Mouse (Mus musculus) CH12F3 (cell line): ENCODE results near the gene Rgs6.

ENCODE experiments used
- in situ Hi-C: fragments of 300-500 bp; cut with MboI; formaldehyde crosslinking; loops from 2 replicates; pipeline ENCODE4 v1.14.3; 2020; ENCODE audit warnings: low sequenced_read_pairs

The Rgs6 gene

DNA sequence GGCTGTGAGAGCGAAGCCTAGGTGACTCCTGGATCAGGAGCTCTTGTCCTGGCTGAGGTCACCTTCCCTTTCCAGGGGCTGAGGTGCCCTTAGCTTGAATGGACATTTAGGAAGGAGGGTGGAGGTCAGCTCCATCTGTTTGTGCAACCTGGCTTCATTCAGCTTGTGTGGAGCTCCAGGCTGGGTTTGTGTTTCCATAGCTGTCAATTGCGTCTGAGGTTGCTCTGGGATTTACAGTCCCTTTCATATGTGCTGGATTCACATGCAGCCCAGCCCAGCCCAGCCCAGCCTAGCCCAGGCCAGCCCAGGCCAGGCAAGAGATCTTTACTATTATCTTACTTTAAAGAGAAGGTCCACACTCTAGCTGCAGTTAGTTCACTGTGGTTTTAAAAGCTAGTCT lies 163.8 kb downstream of the Rgs6 start:
- in situ Hi-C loops = no loop called here

GRCm38 (mm10) chr12:82754501-82754900 lies 166.4 kb downstream of the Rgs6 start:
- in situ Hi-C loops = no loop called here

GRCm38 (mm10) chr12:82756756-82757155 lies 168.7 kb downstream of the Rgs6 start:
- in situ Hi-C loops = no loop called here

DNA sequence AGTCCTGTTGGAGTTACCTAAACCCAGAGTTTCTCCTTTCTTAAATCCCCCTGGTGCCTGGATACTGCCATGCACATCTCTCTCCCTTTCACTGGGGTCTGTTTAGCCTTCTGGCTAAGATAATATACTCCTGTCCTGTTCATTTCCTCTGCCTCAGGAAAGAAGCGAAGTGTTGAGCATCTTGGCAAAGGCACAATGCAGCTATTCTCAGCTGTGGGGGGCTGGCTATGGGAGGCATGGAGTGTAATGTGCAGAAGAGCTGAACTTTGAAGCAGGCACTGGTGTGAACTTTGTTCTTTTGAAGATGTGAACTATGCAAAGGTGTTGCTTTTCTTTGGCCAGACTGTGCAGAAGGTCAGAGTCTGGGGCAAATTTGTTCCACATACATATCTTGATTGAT lies 169.3 kb downstream of the Rgs6 start:
- in situ Hi-C loops = no loop called here

DNA sequence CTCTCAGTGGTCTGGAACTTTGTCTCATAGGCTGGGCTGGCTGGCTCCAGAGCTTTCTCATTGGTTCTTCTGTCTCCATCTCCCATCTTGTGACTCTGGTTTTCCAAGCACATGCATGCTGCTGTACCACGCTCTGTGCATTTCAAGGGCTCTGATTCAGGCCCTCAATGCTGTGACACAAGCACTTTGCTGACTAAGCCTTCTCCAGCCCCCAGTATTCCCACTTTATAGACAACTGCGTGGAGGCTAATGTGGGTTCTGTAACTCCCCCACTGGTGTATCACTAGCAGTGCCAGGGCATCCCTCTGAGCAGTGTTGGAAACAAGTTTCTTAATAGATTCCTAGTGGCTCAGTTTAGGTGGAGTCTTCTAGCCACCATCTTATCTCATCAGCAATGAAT lies 174.0 kb downstream of the Rgs6 start:
- in situ Hi-C loops = no loop called here

- in situ Hi-C loops = no loop called here
These were observed 180.6 kb downstream of the Rgs6 start for GRCm38 (mm10) chr12:82768726-82769125.

- in situ Hi-C loops = no loop called here
These were observed 184.1 kb downstream of the Rgs6 start for GRCm38 (mm10) chr12:82772215-82772614.

DNA sequence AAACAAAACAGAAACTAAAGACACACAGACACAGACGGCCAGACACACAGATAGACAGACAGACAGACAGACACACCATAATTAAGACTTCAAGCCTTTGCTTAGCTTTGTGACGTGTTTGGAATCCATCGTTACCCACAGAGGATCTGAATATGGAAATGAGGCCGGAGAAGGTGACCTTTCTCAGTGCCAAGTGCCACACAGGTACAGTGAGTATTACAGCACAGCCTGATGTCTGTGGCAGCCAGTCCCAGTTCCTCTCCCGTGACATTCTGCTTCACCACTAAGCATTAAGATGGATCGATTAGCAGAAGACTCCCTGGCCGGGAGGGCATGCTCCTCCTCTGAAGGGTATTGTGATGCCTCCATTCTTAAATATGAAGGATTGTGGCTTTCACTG lies 186.5 kb downstream of the Rgs6 start:
- in situ Hi-C loops = no loop called here

- in situ Hi-C loops = no loop called here
These were observed 188.6 kb downstream of the Rgs6 start for GRCm38 (mm10) chr12:82776686-82777085.

DNA sequence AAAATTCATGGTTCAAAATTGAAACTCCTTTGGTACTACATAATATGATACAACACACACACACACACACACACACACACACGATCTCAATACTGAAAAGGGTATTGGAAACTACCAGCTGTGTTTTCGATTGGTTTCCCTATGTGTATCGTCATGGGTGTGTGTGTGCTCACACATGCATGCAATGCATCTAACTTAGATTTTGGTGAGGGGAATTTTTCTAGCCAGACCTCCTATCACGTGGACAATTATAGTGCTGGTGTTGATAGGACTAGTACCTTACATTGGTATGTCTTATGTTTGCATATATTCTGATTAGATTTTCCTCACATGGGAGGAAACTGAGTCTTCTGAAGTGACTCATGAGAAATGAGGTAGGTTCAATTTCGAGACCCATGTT lies 192.8 kb downstream of the Rgs6 start:
- in situ Hi-C loops = no loop called here

DNA sequence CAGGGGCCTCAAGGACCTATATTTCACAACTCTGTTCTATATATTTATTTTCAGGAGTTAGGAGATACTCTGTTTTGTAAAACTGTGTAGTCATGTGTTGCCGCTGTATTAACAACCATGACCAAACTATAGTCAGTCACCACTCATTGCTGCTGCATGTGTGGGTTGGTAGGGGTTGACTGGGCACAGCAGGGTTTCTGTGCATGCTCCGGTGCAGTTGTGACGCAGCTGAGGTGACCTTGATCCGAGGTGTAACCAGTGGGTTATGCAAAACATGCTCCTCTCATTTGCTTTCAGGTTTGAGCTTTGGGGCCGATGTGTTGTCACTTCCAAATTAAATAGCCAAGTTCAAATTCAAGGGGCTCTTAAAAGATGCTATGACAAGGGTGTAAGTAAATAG lies 193.3 kb downstream of the Rgs6 start:
- in situ Hi-C loops = no loop called here

- in situ Hi-C loops = no loop called here
These were observed 204.0 kb downstream of the Rgs6 start for GRCm38 (mm10) chr12:82792122-82792521.

GRCm38 (mm10) chr12:82799892-82800291 lies 211.8 kb downstream of the Rgs6 start:
- in situ Hi-C loops = no loop called here

DNA sequence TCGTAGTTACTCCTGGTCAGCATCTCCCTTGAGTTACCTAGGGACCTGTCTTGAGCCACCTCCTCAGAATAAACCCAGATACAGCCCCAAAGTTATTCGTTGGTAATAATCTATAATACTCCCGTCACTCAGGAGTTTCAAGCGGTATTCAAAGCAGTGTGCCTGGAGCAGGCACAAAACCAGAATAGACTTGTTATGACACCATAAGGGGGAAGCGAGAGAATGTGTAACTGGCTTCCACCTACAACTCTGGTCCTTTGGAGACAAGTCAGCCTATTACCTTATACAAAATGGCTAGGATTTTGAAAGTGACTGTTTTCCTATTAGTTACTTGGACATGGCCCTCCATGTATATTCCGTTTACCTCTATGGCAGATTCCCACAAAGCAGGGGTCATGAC lies 213.6 kb downstream of the Rgs6 start:
- in situ Hi-C loops = no loop called here

DNA sequence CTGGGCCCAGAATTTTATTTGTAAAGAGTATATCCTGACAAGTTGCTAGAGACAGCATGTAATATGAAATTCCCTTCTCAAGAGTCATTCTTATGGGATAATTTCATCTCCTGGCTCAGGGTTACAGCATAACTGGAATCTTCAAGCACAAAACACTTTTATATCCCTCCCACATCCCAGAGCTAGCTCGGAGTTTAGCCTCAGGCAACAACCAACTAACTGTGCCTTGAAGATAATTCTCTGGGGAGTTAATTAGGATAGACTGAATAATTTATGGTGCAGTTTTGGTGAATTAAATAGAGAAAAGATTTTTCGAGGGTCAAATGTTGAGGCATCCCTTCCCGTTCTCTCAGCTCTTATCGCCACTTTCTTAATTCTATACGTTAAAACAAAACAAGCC lies 214.6 kb downstream of the Rgs6 start:
- in situ Hi-C loops = no loop called here

GRCm38 (mm10) chr12:82805167-82805566 lies 217.1 kb downstream of the Rgs6 start:
- in situ Hi-C loops = no loop called here

DNA sequence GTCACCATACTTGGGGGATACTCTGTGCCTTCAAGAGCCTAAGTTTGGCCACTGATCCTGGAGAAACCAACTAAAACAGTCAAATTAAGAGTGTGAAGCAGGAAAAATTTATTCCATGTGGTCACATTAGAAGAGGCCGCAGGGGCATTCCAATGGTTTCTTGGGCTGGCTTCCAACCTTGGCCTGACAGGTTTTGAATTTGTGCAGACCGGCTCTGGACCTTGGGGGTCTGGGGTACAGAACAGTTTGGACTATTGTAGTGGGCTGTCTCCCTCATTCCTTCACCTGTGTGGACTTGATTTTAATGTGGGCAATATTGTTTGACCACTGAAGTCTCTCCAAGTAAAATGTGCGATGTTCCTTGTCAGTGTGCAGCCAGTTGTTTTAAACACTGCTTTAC lies 222.5 kb downstream of the Rgs6 start:
- in situ Hi-C loops = no loop called here

- in situ Hi-C loops = no loop called here
These were observed 227.9 kb downstream of the Rgs6 start for GRCm38 (mm10) chr12:82815982-82816381.

DNA sequence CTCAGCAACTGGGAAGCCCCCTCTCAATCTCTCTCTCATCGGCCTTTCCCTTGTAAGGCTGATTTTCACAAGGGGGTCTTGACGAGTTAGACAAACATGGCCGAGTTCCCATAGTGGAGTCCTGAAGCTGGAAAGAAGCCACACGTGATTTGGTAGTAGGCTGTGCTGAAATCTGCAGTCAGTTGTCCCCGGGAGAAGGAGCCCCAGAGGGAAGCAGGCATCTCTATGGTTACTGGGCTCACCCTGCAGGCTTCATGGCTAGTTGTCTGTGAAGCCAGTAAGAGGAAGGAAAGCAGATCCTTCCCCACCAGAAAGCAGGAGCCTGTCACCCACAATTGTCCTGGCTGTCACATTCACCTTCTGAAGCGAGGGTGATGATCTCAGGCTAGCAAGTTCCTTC lies 231.2 kb downstream of the Rgs6 start:
- in situ Hi-C loops = no loop called here

- in situ Hi-C loops = no loop called here
These were observed 231.9 kb downstream of the Rgs6 start for GRCm38 (mm10) chr12:82819991-82820390.

DNA sequence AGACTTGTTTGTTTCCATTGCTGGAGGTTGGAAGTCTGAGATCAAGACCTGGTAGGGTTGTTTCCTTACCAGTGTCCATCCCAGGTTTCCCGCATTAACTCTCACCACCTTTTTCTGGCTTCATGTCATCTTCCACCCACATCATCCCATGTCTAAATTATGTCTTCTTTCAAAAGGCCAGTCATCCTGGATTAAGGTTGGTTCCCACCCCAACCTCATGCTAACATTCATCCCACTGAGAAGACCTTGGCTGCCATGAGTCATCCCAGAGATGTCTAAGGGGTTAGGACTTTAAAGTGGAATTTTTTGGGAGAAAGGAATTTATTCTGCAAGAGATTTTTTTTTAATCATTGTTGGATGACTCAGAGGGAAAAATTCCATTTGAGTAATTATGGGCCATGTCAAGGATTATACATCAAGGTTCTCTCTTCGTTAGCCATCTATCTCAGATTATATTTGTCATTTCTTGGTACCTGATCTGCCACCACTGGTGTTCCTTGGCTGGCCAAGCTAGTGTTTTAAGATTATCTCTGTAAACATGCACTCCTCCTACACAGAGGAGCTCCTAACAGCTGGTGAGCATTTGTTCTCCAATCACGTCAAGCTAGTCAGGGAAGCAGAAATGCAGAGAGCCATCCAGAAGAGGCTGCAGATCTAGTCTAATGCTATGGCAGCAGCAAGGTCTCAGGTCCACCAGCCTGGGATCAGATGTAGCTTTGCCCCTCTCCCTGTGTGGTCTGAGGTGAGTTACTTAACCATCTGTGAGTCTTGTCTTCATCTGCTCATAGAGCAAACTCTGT lies 234.9 kb downstream of the Rgs6 start:
- in situ Hi-C loops = no loop called here

DNA sequence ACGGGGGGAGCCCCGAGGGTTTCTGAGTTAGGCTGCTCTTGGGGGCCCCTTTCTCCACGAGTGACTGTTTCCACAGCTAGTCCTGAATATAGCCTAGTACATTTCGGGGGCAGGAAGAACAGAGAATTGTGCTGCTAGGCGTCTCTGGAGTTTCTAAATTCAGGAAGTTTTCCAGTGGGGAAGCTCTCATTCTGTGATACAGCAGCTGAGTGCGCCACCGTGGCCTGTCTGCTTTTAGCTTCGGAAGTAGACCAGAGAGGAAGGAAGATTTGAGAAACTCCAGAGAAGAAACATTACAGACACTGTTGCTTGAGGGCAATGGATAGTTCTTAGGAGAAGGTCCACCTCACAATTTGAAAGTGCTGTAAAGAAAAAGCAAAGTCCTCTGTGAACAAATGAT lies 242.2 kb downstream of the Rgs6 start:
- in situ Hi-C loops = no loop called here

DNA sequence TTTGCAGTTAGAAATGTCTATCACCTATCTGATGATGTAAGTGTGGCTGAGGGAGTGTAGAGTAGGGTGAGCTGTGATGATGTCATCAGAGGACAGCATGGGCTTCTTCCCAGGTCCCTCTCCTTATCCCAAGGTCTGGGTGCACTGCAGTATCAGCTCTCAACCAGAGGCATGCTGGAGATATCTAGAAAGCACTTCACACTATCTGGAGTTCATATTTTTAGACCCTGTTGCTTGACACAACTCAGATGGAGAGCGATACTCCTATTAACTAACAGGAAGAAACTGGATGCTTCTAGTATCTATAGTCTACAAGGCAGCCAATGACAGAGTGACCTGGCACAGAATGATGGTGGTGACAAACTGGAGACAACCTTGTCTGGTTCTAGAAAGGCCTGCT lies 250.5 kb downstream of the Rgs6 start:
- in situ Hi-C loops = no loop called here
